Mouse (Mus musculus): ENCODE measurements around the gene Kcnk18.

Gene Kcnk18

GRCm38 (mm10) chr19:59276354-59276753 is 57.3 kb downstream of the Kcnk18 start:
- in situ Hi-C loops (cut with MboI; ENCODE audit: low sequenced_read_pairs) = no loop called here

- in situ Hi-C loops (cut with MboI; ENCODE audit: low sequenced_read_pairs) = no loop called here
These were observed 61.8 kb downstream of the Kcnk18 start for GRCm38 (mm10) chr19:59280841-59281240.

- in situ Hi-C loops (cut with MboI; ENCODE audit: low sequenced_read_pairs) = no loop called here
These were observed 63.0 kb downstream of the Kcnk18 start for GRCm38 (mm10) chr19:59282001-59282400.

Measured in CH12F3 (cell line).